Mouse (Mus musculus): ENCODE results near the gene Ube2c. TPM values are rescaled to one million over a fixed set of nuclear protein-coding genes. Genes with fewer than 3 reads are reported as not detected.

Gene Ube2c
- polyA plus RNA-seq, 1 experiment from 2014 or later, result 433 TPM

GRCm38 (mm10) chr2:164754800-164755199, 14.9 kb upstream of the Ube2c start:
- ATAC-seq (ENCODE audit: insufficient number of reproducible peaks, insufficient read depth, low FRiP score, low read depth), result no peak
- H3K4me2 ChIP-seq (replicated peaks; ENCODE audit: low read depth, low read length), result no peak overlapping the region
- no peak overlapping the region for H3K27ac ChIP-seq (ENCODE audit: low read length)
- no peaks in the 10 kb centered on the region for H3K4me1 ChIP-seq (ENCODE audit: control insufficient read depth, insufficient read depth, low read length)
- 92% methylated on average over 2 of the region's 2 CpGs for WGBS
- no peaks in the 10 kb centered on the region for H3K9me3 ChIP-seq (ENCODE audit: control insufficient read depth, low read depth, low read length)
- no peak overlapping the region for H3K9ac ChIP-seq (replicated peaks; ENCODE audit: low read depth, low read length)
- no peaks in the 10 kb centered on the region for H3K27me3 ChIP-seq (ENCODE audit: control insufficient read depth, insufficient read depth, low read length)
- no peak overlapping the region for H3K4me3 ChIP-seq (ENCODE audit: low read depth, low read length)
- H3K36me3 ChIP-seq (ENCODE audit: control insufficient read depth, insufficient read depth, low read length), result peaks cover 78% of the 10 kb centered on the region

GRCm38 (mm10) chr2:164757841-164758240, 11.9 kb upstream of the Ube2c start:
- no peaks in the 10 kb centered on the region for H3K4me1 ChIP-seq (ENCODE audit: control insufficient read depth, insufficient read depth, low read length)
- H3K36me3 ChIP-seq (ENCODE audit: control insufficient read depth, insufficient read depth, low read length), result peaks cover 86% of the 10 kb centered on the region
- H3K4me2 ChIP-seq (replicated peaks; ENCODE audit: low read depth, low read length), result no peak overlapping the region
- 86% methylated on average over 10 of the region's 11 CpGs for WGBS
- ATAC-seq (ENCODE audit: insufficient number of reproducible peaks, insufficient read depth, low FRiP score, low read depth), result no peak
- H3K9me3 ChIP-seq (ENCODE audit: control insufficient read depth, low read depth, low read length), result no peaks in the 10 kb centered on the region
- H3K27ac ChIP-seq (ENCODE audit: low read length), result no peak overlapping the region
- no peak overlapping the region for H3K4me3 ChIP-seq (ENCODE audit: low read depth, low read length)
- H3K27me3 ChIP-seq (ENCODE audit: control insufficient read depth, insufficient read depth, low read length), result no peaks in the 10 kb centered on the region
- H3K9ac ChIP-seq (replicated peaks; ENCODE audit: low read depth, low read length), result no peak overlapping the region

- ATAC-seq (ENCODE audit: insufficient number of reproducible peaks, insufficient read depth, low FRiP score, low read depth), result no peak
- Histone ChIP-seq H3K4me2 (replicated peaks; ENCODE audit: low read depth, low read length) (no peak overlapping the region), H3K4me1 (ENCODE audit: control insufficient read depth, insufficient read depth, low read length) (no peaks in the 10 kb centered on the region), H3K4me3 (ENCODE audit: low read depth, low read length) (no peak overlapping the region), H3K9me3 (ENCODE audit: control insufficient read depth, low read depth, low read length) (no peaks in the 10 kb centered on the region), H3K27ac (ENCODE audit: low read length) (no peak overlapping the region), H3K9ac (replicated peaks; ENCODE audit: low read depth, low read length) (no peak overlapping the region), H3K27me3 (ENCODE audit: control insufficient read depth, insufficient read depth, low read length) (no peaks in the 10 kb centered on the region), H3K36me3 (ENCODE audit: control insufficient read depth, insufficient read depth, low read length) (peaks cover 92% of the 10 kb centered on the region)
- 66% methylated on average over 1 of the region's 1 CpGs for WGBS
Observed at GRCm38 (mm10) chr2:164758692-164759091, 11.0 kb upstream of the Ube2c start.

GRCm38 (mm10) chr2:164760059-164760833, 9.5 kb upstream of the Ube2c start:
- 84% methylated on average over 4 of the region's 4 CpGs for WGBS
- no peaks in the 10 kb centered on the region for H3K27me3 ChIP-seq (ENCODE audit: control insufficient read depth, insufficient read depth, low read length)
- no peak overlapping the region for H3K4me3 ChIP-seq (ENCODE audit: low read depth, low read length)
- H3K9ac ChIP-seq (replicated peaks; ENCODE audit: low read depth, low read length), result no peak overlapping the region
- H3K27ac ChIP-seq (ENCODE audit: low read length), result no peak overlapping the region
- no peak for ATAC-seq (ENCODE audit: insufficient number of reproducible peaks, insufficient read depth, low FRiP score, low read depth)
- H3K4me1 ChIP-seq (ENCODE audit: control insufficient read depth, insufficient read depth, low read length), result no peaks in the 10 kb centered on the region
- H3K9me3 ChIP-seq (ENCODE audit: control insufficient read depth, low read depth, low read length), result no peaks in the 10 kb centered on the region
- H3K4me2 ChIP-seq (replicated peaks; ENCODE audit: low read depth, low read length), result no peak overlapping the region
- H3K36me3 ChIP-seq (ENCODE audit: control insufficient read depth, insufficient read depth, low read length), result peaks cover 86% of the 10 kb centered on the region

GRCm38 (mm10) chr2:164761502-164761901, 8.2 kb upstream of the Ube2c start:
- Histone ChIP-seq H3K27ac (ENCODE audit: low read length) (no peak overlapping the region), H3K27me3 (ENCODE audit: control insufficient read depth, insufficient read depth, low read length) (no peaks in the 10 kb centered on the region), H3K4me1 (ENCODE audit: control insufficient read depth, insufficient read depth, low read length) (no peaks in the 10 kb centered on the region), H3K4me2 (replicated peaks; ENCODE audit: low read depth, low read length) (no peak overlapping the region), H3K36me3 (ENCODE audit: control insufficient read depth, insufficient read depth, low read length) (peaks cover 87% of the 10 kb centered on the region), H3K9me3 (ENCODE audit: control insufficient read depth, low read depth, low read length) (no peaks in the 10 kb centered on the region), H3K4me3 (ENCODE audit: low read depth, low read length) (no peak overlapping the region), H3K9ac (replicated peaks; ENCODE audit: low read depth, low read length) (no peak overlapping the region)
- peak; percentile 75; the same call in 1 of the 2 replicates for ATAC-seq (ENCODE audit: insufficient number of reproducible peaks, insufficient read depth, low FRiP score, low read depth)
- 84% methylated on average over 2 of the region's 2 CpGs for WGBS

GRCm38 (mm10) chr2:164761971-164762370, 7.7 kb upstream of the Ube2c start:
- ATAC-seq (ENCODE audit: insufficient number of reproducible peaks, insufficient read depth, low FRiP score, low read depth), result no peak
- H3K27ac ChIP-seq (ENCODE audit: low read length), result no peak overlapping the region
- no peaks in the 10 kb centered on the region for H3K9me3 ChIP-seq (ENCODE audit: control insufficient read depth, low read depth, low read length)
- H3K4me3 ChIP-seq (ENCODE audit: low read depth, low read length), result no peak overlapping the region
- no peaks in the 10 kb centered on the region for H3K27me3 ChIP-seq (ENCODE audit: control insufficient read depth, insufficient read depth, low read length)
- peaks cover 83% of the 10 kb centered on the region for H3K36me3 ChIP-seq (ENCODE audit: control insufficient read depth, insufficient read depth, low read length)
- 94% methylated on average over 4 of the region's 4 CpGs for WGBS
- H3K4me2 ChIP-seq (replicated peaks; ENCODE audit: low read depth, low read length), result no peak overlapping the region
- H3K4me1 ChIP-seq (ENCODE audit: control insufficient read depth, insufficient read depth, low read length), result no peaks in the 10 kb centered on the region
- H3K9ac ChIP-seq (replicated peaks; ENCODE audit: low read depth, low read length), result no peak overlapping the region

GRCm38 (mm10) chr2:164762593-164762992, 7.1 kb upstream of the Ube2c start:
- Histone ChIP-seq H3K4me1 (ENCODE audit: control insufficient read depth, insufficient read depth, low read length) (no peaks in the 10 kb centered on the region), H3K4me3 (ENCODE audit: low read depth, low read length) (no peak overlapping the region), H3K36me3 (ENCODE audit: control insufficient read depth, insufficient read depth, low read length) (peaks cover 83% of the 10 kb centered on the region), H3K4me2 (replicated peaks; ENCODE audit: low read depth, low read length) (no peak overlapping the region), H3K9ac (replicated peaks; ENCODE audit: low read depth, low read length) (no peak overlapping the region), H3K27ac (ENCODE audit: low read length) (no peak overlapping the region), H3K9me3 (ENCODE audit: control insufficient read depth, low read depth, low read length) (no peaks in the 10 kb centered on the region), H3K27me3 (ENCODE audit: control insufficient read depth, insufficient read depth, low read length) (no peaks in the 10 kb centered on the region)
- 87% methylated on average over 7 of the region's 7 CpGs for WGBS
- no peak for ATAC-seq (ENCODE audit: insufficient number of reproducible peaks, insufficient read depth, low FRiP score, low read depth)

GRCm38 (mm10) chr2:164765841-164766240, 3.9 kb upstream of the Ube2c start:
- ATAC-seq (ENCODE audit: insufficient number of reproducible peaks, insufficient read depth, low FRiP score, low read depth), result no peak
- H3K36me3 ChIP-seq (ENCODE audit: control insufficient read depth, insufficient read depth, low read length), result peaks cover 61% of the 10 kb centered on the region

More at GRCm38 (mm10) chr2:164765841-164766240, 3.9 kb upstream of the Ube2c start:
- Histone ChIP-seq H3K4me3 (ENCODE audit: low read depth, low read length) (no peak overlapping the region), H3K9me3 (ENCODE audit: control insufficient read depth, low read depth, low read length) (no peaks in the 10 kb centered on the region), H3K9ac (replicated peaks; ENCODE audit: low read depth, low read length) (no peak overlapping the region), H3K4me1 (ENCODE audit: control insufficient read depth, insufficient read depth, low read length) (peaks cover 4% of the 10 kb centered on the region; the same call in 1 of the 2 replicates), H3K27ac (ENCODE audit: low read length) (no peak overlapping the region), H3K27me3 (ENCODE audit: control insufficient read depth, insufficient read depth, low read length) (no peaks in the 10 kb centered on the region), H3K4me2 (replicated peaks; ENCODE audit: low read depth, low read length) (no peak overlapping the region)
- WGBS, result 85% methylated on average over 3 of the region's 3 CpGs
